Mouse (Mus musculus): Measurements from ENCODE around the gene Slc35a5. TPM values are rescaled to one million over a fixed set of nuclear protein-coding genes. Genes with fewer than 3 reads are reported as not detected.

Gene Slc35a5
- total RNA-seq, 2 experiments from 2014 or later: 12.2 to 14.1 TPM

Other genes with a start within 250 kb of the Slc35a5 start
- under 1 TPM in 1 of 2 experiments, not detected in 1; 0.22 TPM for gene Cd200r3, start 215.0 kb downstream of the Slc35a5 start, total RNA-seq (2021)
- gene Ccdc80, start 65.3 kb downstream of the Slc35a5 start, total RNA-seq (2021): 100 to 1,000 TPM in 1 of 2 experiments, 10 to 100 TPM in 1; 95.7 to 117 TPM
- gene Atg3, start 79 bp upstream of the Slc35a5 start, total RNA-seq (2021): 10 to 100 TPM; 19.3 to 22.5 TPM
- gene Btla, start 65.6 kb upstream of the Slc35a5 start, total RNA-seq (2021): under 1 TPM; 0.12 to 0.51 TPM

All from heart, postnatal 14 days (tissue).